Mouse (Mus musculus): ENCODE results near the gene Gm20828.
"Not testable (repeated sequence)": the region's sequence is repeated elsewhere in the genome, so short reads cannot be mapped to it uniquely, and the experiment has no call there.

Gene Gm20828

DNA sequence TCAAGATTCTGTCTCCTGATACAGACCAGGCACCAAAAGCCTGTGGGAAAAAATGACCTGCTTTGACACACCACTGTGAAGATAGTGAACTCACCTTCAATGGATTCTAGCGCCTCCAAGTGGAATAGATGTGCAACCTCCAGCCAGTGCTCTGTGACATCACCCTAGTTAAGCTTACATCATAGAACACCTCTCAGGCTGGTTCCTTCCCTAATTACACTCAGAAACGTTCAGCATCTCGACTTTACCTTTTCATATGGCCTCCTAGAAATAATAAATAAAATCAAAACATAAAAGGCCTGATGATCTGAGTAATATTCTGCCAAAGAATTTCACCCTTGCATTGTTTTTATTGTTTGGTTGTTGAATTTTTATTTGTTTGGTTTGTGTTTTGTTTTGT is at the start of gene Gm20828:
TSS of gene Gm20828 (minus strand) at position 101 of the 400 bp plus-strand sequence.
- not testable (repeated sequence) for DNase-seq (ENCODE audit: low spot score)

All from spleen, adult 12 weeks (tissue).